Comparison of ENCODE assay signal across 8 mouse cellular contexts in the genomic region with DNA sequence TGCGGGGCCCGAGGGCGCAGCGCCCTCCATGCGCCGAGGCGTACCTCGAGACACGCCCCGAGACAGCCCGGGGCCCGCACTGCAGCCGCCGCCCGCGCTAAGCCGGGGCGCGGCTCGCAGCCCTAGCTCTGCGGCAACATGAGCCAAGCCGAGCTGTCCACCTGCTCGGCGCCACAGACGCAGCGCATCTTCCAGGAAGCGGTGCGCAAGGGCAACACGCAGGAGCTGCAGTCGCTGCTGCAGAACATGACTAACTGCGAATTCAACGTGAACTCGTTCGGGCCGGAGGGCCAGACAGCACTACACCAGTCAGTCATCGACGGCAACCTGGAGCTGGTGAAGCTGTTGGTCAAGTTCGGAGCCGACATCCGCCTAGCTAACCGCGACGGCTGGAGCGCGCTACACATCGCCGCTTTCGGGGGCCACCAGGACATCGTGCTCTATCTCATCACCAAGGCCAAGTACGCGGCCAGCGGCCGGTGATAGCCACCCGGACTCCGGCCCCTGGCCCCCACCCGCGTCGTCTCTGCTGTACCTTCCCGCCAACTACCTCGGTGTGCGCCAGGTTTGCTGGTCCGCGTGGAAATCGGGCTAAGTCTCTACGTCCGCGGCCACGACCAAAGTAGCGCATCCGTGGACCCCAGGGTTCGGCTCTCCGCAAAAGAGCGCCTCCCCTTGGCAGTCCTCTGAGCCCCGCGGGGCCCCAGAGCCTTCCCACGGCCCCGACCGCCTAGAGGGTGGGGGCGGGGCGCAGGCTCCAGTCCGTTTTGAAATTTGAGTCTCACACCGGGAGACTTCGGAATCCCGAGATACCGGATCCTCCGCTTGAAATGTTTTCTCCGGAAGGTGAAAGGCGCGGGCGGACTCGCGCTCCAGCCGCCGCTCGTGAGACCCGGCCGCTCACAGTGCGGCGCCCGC. TPM values are rescaled to one million over a fixed set of nuclear protein-coding genes. Genes with fewer than 3 reads are reported as not detected.
DNase-seq lines count a peak whose midpoint lies in the region; ATAC-seq and TF ChIP-seq lines count a peak whose summit lies in the region.

No protein-coding gene starts in this region.

- peak overlapping the region; percentile 93 for H3K9ac ChIP-seq in forebrain, embryonic 13.5 days
- H3K9ac ChIP-seq in intestine, postnatal 0 days (ENCODE audit: low read depth, low read length) = peak overlapping the region; percentile 65

- WGBS in forebrain, embryonic 13.5 days = under 1% methylated on average over 99 of the region's 100 CpGs
- under 1% methylated on average over 92 of the region's 100 CpGs for WGBS in intestine, postnatal 0 days
- WGBS in small intestine, adult 2 months = under 1% methylated on average over 100 of the region's 100 CpGs

- peak overlapping the region; percentile 57 for H3K4me3 ChIP-seq in bone marrow macrophage, adult 2 months (ENCODE audit: insufficient read depth, low read length)
- peak overlapping the region; percentile 82 for H3K4me3 ChIP-seq in forebrain, embryonic 13.5 days
- peak overlapping the region; percentile 64 for H3K4me3 ChIP-seq in intestine, postnatal 0 days (ENCODE audit: low read depth, low read length)
- peak overlapping the region; percentile 83 for H3K4me3 ChIP-seq in small intestine, adult 2 months (ENCODE audit: low read depth, low read length)

- peaks cover 8% of the 10 kb centered on the region; the same call in 1 of the 2 replicates for H3K36me3 ChIP-seq in forebrain, embryonic 13.5 days (ENCODE audit: poor library complexity, severe bottlenecking)
- no peaks in the 10 kb centered on the region for H3K36me3 ChIP-seq in intestine, postnatal 0 days (ENCODE audit: control insufficient read depth, insufficient read depth)
- no peaks in the 10 kb centered on the region for H3K36me3 ChIP-seq in small intestine, adult 2 months (ENCODE audit: control insufficient read depth, insufficient read depth, low read length)

- H3K4me1 ChIP-seq in bone marrow macrophage, adult 2 months (ENCODE audit: control insufficient read depth, insufficient read depth, low read length) = no peaks in the 10 kb centered on the region
- H3K4me1 ChIP-seq in forebrain, embryonic 13.5 days = peaks cover 88% of the 10 kb centered on the region
- peaks cover 15% of the 10 kb centered on the region for H3K4me1 ChIP-seq in intestine, postnatal 0 days (replicated peaks; ENCODE audit: control insufficient read depth, insufficient read depth, low read length)
- peaks cover 40% of the 10 kb centered on the region for H3K4me1 ChIP-seq in small intestine, adult 2 months (ENCODE audit: control insufficient read depth, insufficient read depth, insufficient read length, low read length)

- peak; percentile 37 for ATAC-seq in forebrain, embryonic 13.5 days
- ATAC-seq in intestine, postnatal 0 days = peak; percentile 72

- H3K9me3 ChIP-seq in forebrain, embryonic 13.5 days (replicated peaks) = no peaks in the 10 kb centered on the region
- H3K9me3 ChIP-seq in intestine, postnatal 0 days (ENCODE audit: control insufficient read depth) = no peaks in the 10 kb centered on the region

- no peak for TF ChIP-seq CTCF in bone marrow macrophage, adult 2 months (IDR thresholded peaks at IDR 0.05; ENCODE audit: low read depth, low read length)
- peak; percentile 50 for TF ChIP-seq CTCF in intestine, postnatal 0 days (IDR thresholded peaks at IDR 0.05; ENCODE audit: low read depth)
- TF ChIP-seq CTCF in small intestine, adult 2 months (IDR thresholded peaks at IDR 0.05; ENCODE audit: extremely low read depth, insufficient read length, insufficient replicate concordance, low read depth, low read length) = no peak

- TF ChIP-seq POLR2A in bone marrow macrophage, adult 2 months (IDR thresholded peaks at IDR 0.05; ENCODE audit: borderline replicate concordance, low read depth, low read length) = no peak
- TF ChIP-seq POLR2A in small intestine, adult 2 months (IDR thresholded peaks at IDR 0.05; ENCODE audit: low read depth, low read length) = no peak

- DNase-seq in layer of hippocampus, postnatal 10 days (ENCODE audit: low spot score in 2 of 2) = peak; percentile 58 to 68
- no peak for DNase-seq in layer of hippocampus, adult 11-12 months (ENCODE audit: low spot score)
- peak; percentile 53 for DNase-seq in lung, postnatal 14 days
- no peak for DNase-seq in gastrocnemius, postnatal 14 days

- H3K4me2 ChIP-seq in forebrain, embryonic 13.5 days = peak overlapping the region; percentile 84
- peak overlapping the region; percentile 92 for H3K4me2 ChIP-seq in intestine, postnatal 0 days (replicated peaks; ENCODE audit: low read depth)

- no peaks in the 10 kb centered on the region for H3K27me3 ChIP-seq in forebrain, embryonic 13.5 days
- no peaks in the 10 kb centered on the region for H3K27me3 ChIP-seq in intestine, postnatal 0 days (replicated peaks; ENCODE audit: control insufficient read depth, insufficient read depth, low read length)
- H3K27me3 ChIP-seq in small intestine, adult 2 months (ENCODE audit: control insufficient read depth, insufficient read depth, low read length) = no peaks in the 10 kb centered on the region

- intact Hi-C loops in gastrocnemius, postnatal 14 days (cut with DNase I; ENCODE audit: low total_unique reads) = no loop called here

- H3K27ac ChIP-seq in bone marrow macrophage, adult 2 months (ENCODE audit: insufficient read depth, low read depth, low read length) = no peak overlapping the region
- H3K27ac ChIP-seq in forebrain, embryonic 13.5 days = peak overlapping the region; percentile 95
- H3K27ac ChIP-seq in intestine, postnatal 0 days (ENCODE audit: low read depth, low read length) = peak overlapping the region; percentile 95
- peak overlapping the region; percentile 90 for H3K27ac ChIP-seq in small intestine, adult 2 months (ENCODE audit: insufficient read depth, low read depth, low read length)

RNA-seq across cellular contexts. Expression of gene Nrarp, which starts 0.7 kb away (rescaled TPM):
- 10 to 100 TPM; 43.0 to 50.3 TPM for total RNA-seq in layer of hippocampus, postnatal 10 days (2021)
- not detected in 2 replicates for polyA plus RNA-seq in bone marrow macrophage, adult 2 months (2012; ENCODE audit: insufficient read depth, insufficient read length, missing spikeins)
- 29.2 and 30.8 TPM in 2 replicates for polyA plus RNA-seq in forebrain, embryonic 13.5 days (2015; fragmentation: Nextera tagmentation; extraction: Ambion mirVana)
- polyA plus RNA-seq in intestine, postnatal 0 days (2015; fragmentation: Nextera tagmentation; extraction: Ambion mirVana) = 15.9 and 16.5 TPM in 2 replicates
- polyA plus RNA-seq in small intestine, adult 2 months (2012; rRNA removed) = 24.4 and 39.0 TPM in 2 replicates
- total RNA-seq in gastrocnemius, postnatal 14 days (2021) = 10 to 100 TPM; 11.3 to 13.6 TPM

RNA-seq across cellular contexts. Expression of gene Tor4a, which starts 15.5 kb away (rescaled TPM):
- 1 to 10 TPM; 1.8 to 2.4 TPM for total RNA-seq in layer of hippocampus, postnatal 10 days (2021)
- 72.2 and 73.2 TPM in 2 replicates for polyA plus RNA-seq in bone marrow macrophage, adult 2 months (2012; ENCODE audit: insufficient read depth, insufficient read length, missing spikeins)
- 0.66 and 0.78 TPM in 2 replicates for polyA plus RNA-seq in forebrain, embryonic 13.5 days (2015; fragmentation: Nextera tagmentation; extraction: Ambion mirVana)
- 12.0 and 12.6 TPM in 2 replicates for polyA plus RNA-seq in intestine, postnatal 0 days (2015; fragmentation: Nextera tagmentation; extraction: Ambion mirVana)
- polyA plus RNA-seq in small intestine, adult 2 months (2012; rRNA removed) = 37.3 and 49.3 TPM in 2 replicates
- total RNA-seq in gastrocnemius, postnatal 14 days (2021) = 1 to 10 TPM; 1.9 TPM

RNA-seq across cellular contexts. Expression of gene Nelfb, which starts 30.1 kb away (rescaled TPM):
- total RNA-seq in layer of hippocampus, postnatal 10 days (2021) = 10 to 100 TPM; 50.6 to 59.3 TPM
- 33.3 and 35.7 TPM in 2 replicates for polyA plus RNA-seq in bone marrow macrophage, adult 2 months (2012; ENCODE audit: insufficient read depth, insufficient read length, missing spikeins)
- 95.4 and 104 TPM in 2 replicates for polyA plus RNA-seq in forebrain, embryonic 13.5 days (2015; fragmentation: Nextera tagmentation; extraction: Ambion mirVana)
- polyA plus RNA-seq in intestine, postnatal 0 days (2015; fragmentation: Nextera tagmentation; extraction: Ambion mirVana) = 41.4 and 45.6 TPM in 2 replicates
- 21.8 and 37.2 TPM in 2 replicates for polyA plus RNA-seq in small intestine, adult 2 months (2012; rRNA removed)
- 10 to 100 TPM; 24.1 to 26.1 TPM for total RNA-seq in gastrocnemius, postnatal 14 days (2021)

RNA-seq across cellular contexts. Expression of gene Stpg3, which starts 33.2 kb away (rescaled TPM):
- total RNA-seq in layer of hippocampus, postnatal 10 days (2021) = not detected
- not detected in 2 replicates for polyA plus RNA-seq in bone marrow macrophage, adult 2 months (2012; ENCODE audit: insufficient read depth, insufficient read length, missing spikeins)
- polyA plus RNA-seq in forebrain, embryonic 13.5 days (2015; fragmentation: Nextera tagmentation; extraction: Ambion mirVana) = not detected in 2 replicates
- polyA plus RNA-seq in intestine, postnatal 0 days (2015; fragmentation: Nextera tagmentation; extraction: Ambion mirVana) = not detected in 2 replicates
- polyA plus RNA-seq in small intestine, adult 2 months (2012; rRNA removed) = not detected in 2 replicates
- total RNA-seq in gastrocnemius, postnatal 14 days (2021) = not detected

RNA-seq across cellular contexts. Expression of gene Fam166a, which starts 37.3 kb away (rescaled TPM):
- total RNA-seq in layer of hippocampus, postnatal 10 days (2021) = not detected
- polyA plus RNA-seq in bone marrow macrophage, adult 2 months (2012; ENCODE audit: insufficient read depth, insufficient read length, missing spikeins) = not detected in 2 replicates
- polyA plus RNA-seq in forebrain, embryonic 13.5 days (2015; fragmentation: Nextera tagmentation; extraction: Ambion mirVana) = 0.21 TPM in 1 of 2 replicates, not detected in the other
- 0.78 and 1.4 TPM in 2 replicates for polyA plus RNA-seq in intestine, postnatal 0 days (2015; fragmentation: Nextera tagmentation; extraction: Ambion mirVana)
- 0.10 TPM in 1 of 2 replicates, not detected in the other for polyA plus RNA-seq in small intestine, adult 2 months (2012; rRNA removed)
- not detected for total RNA-seq in gastrocnemius, postnatal 14 days (2021)

Comparison
In these comparisons a context has a peak if more than half of its experiments do, and no peak if none do; other contexts are left out.
1. DNase-seq: peak in layer of hippocampus, postnatal 10 days (2 of 2) and lung, postnatal 14 days (single experiment); none in layer of hippocampus, adult 11-12 months (single experiment) and gastrocnemius, postnatal 14 days (single experiment).
2. RNA of gene Nrarp, which starts 0.7 kb away (polyA plus RNA-seq): 24.4 to 39.0 TPM in small intestine, adult 2 months, 29.2 to 30.8 TPM in forebrain, embryonic 13.5 days and 15.9 to 16.5 TPM in intestine, postnatal 0 days; not detected in bone marrow macrophage, adult 2 months; every median in the first group is over 10 times any median in the second.
3. Peak in every context shown above with its lines, with median percentiles within 50 percentile points of each other: H3K4me3 ChIP-seq.